Mouse (Mus musculus): ENCODE results near the gene Cercam. TPM values are rescaled to one million over a fixed set of nuclear protein-coding genes. Genes with fewer than 3 reads are reported as not detected.
"Not testable (repeated sequence)": the region's sequence is repeated elsewhere in the genome, so short reads cannot be mapped to it uniquely, and the experiment has no call there.

The Cercam gene
- polyA plus RNA-seq, 1 experiment from 2014 or later, result 14.8 TPM

- H3K9ac ChIP-seq (ENCODE audit: low read length); H3K4me3 ChIP-seq (ENCODE audit: control insufficient read depth in 1 of 2, insufficient read depth in 1 of 2, low read depth in 1 of 2, low read length in 2 of 2); H3K27ac ChIP-seq (replicated peaks in 1 of 2; ENCODE audit: control insufficient read depth in 1 of 2, insufficient read depth in 1 of 2, low read depth in 2 of 2, low read length in 2 of 2); ATAC-seq (ENCODE audit: insufficient number of reproducible peaks, insufficient read depth, low FRiP score, low read depth); H3K27me3 ChIP-seq (ENCODE audit: control insufficient read depth, insufficient read depth, low read length); H3K4me1 ChIP-seq (ENCODE audit: control insufficient read depth in 2 of 2, insufficient read depth in 2 of 2, low read length in 2 of 2); H3K9me3 ChIP-seq (ENCODE audit: control insufficient read depth, low read length); H3K4me2 ChIP-seq (ENCODE audit: low read length): not testable (repeated sequence)
- peaks cover 84% of the 10 kb centered on the region for H3K36me3 ChIP-seq (ENCODE audit: control insufficient read depth, insufficient read depth, low read length)
- WGBS, result 86% methylated on average over 2 of the region's 2 CpGs
Observed at GRCm38 (mm10) chr2:29908171-29908570, 39.2 kb downstream of the Cercam start.

GRCm38 (mm10) chr2:29910042-29910441 lies 41.1 kb downstream of the Cercam start:
- Histone ChIP-seq H3K27ac (replicated peaks in 1 of 2; ENCODE audit: control insufficient read depth in 1 of 2, insufficient read depth in 1 of 2, low read depth in 2 of 2, low read length in 2 of 2) (no peak overlapping the region), H3K9ac (ENCODE audit: low read length) (no peak overlapping the region), H3K36me3 (ENCODE audit: control insufficient read depth, insufficient read depth, low read length) (peaks cover 83% of the 10 kb centered on the region), H3K4me3 (ENCODE audit: control insufficient read depth in 1 of 2, insufficient read depth in 1 of 2, low read depth in 1 of 2, low read length in 2 of 2) (no peak overlapping the region), H3K9me3 (ENCODE audit: control insufficient read depth, low read length) (no peaks in the 10 kb centered on the region), H3K27me3 (ENCODE audit: control insufficient read depth, insufficient read depth, low read length) (no peaks in the 10 kb centered on the region), H3K4me1 (ENCODE audit: control insufficient read depth in 2 of 2, insufficient read depth in 2 of 2, low read length in 2 of 2) (no peaks in the 10 kb centered on the region), H3K4me2 (ENCODE audit: low read length) (no peak overlapping the region)
- no peak for ATAC-seq (ENCODE audit: insufficient number of reproducible peaks, insufficient read depth, low FRiP score, low read depth)
- WGBS, result 96% methylated on average over 2 of the region's 2 CpGs

- Histone ChIP-seq H3K9ac (ENCODE audit: low read length) (no peak overlapping the region), H3K9me3 (ENCODE audit: control insufficient read depth, low read length) (no peaks in the 10 kb centered on the region), H3K36me3 (ENCODE audit: control insufficient read depth, insufficient read depth, low read length) (peaks cover 93% of the 10 kb centered on the region), H3K4me2 (ENCODE audit: low read length) (no peak overlapping the region), H3K4me3 (ENCODE audit: control insufficient read depth in 1 of 2, insufficient read depth in 1 of 2, low read depth in 1 of 2, low read length in 2 of 2) (no peak overlapping the region), H3K27me3 (ENCODE audit: control insufficient read depth, insufficient read depth, low read length) (no peaks in the 10 kb centered on the region), H3K4me1 (ENCODE audit: control insufficient read depth in 2 of 2, insufficient read depth in 2 of 2, low read length in 2 of 2) (peaks cover 2 to 3% of the 10 kb centered on the region in 2 experiments; a peak in 1 of 4 replicates), H3K27ac (replicated peaks in 1 of 2; ENCODE audit: control insufficient read depth in 1 of 2, insufficient read depth in 1 of 2, low read depth in 2 of 2, low read length in 2 of 2) (no peak overlapping the region)
- WGBS, result 78% methylated on average over 11 of the region's 11 CpGs
- ATAC-seq (ENCODE audit: insufficient number of reproducible peaks, insufficient read depth, low FRiP score, low read depth), result no peak
Observed at GRCm38 (mm10) chr2:29917621-29918020, 48.7 kb downstream of the Cercam start.

DNA sequence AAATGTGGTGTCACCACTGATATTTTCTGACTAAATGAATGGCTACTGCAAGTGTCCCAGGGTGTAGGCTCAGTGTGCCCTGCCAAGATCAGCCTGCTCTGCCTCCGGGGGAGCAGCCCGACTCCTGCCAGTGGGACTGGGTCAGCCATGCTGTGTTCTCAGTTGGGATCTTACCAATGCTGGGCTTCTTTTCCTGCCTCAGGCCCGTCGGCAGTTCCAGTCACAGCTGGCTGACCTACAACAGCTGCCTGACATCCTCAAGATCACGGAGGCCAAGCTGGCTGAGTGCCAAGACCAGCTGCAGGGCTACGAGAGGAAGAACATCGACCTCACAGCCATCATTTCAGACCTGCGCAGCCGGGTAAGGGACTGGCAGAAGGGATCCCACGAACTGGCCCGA lies 53.0 kb downstream of the Cercam start:
- H3K4me3 ChIP-seq (ENCODE audit: control insufficient read depth in 1 of 2, insufficient read depth in 1 of 2, low read depth in 1 of 2, low read length in 2 of 2), result no peak overlapping the region
- peaks cover 2 to 3% of the 10 kb centered on the region in 2 experiments; a peak in 1 of 4 replicates for H3K4me1 ChIP-seq (ENCODE audit: control insufficient read depth in 2 of 2, insufficient read depth in 2 of 2, low read length in 2 of 2)
- H3K27ac ChIP-seq (replicated peaks in 1 of 2; ENCODE audit: control insufficient read depth in 1 of 2, insufficient read depth in 1 of 2, low read depth in 2 of 2, low read length in 2 of 2), result no peak overlapping the region
- no peak overlapping the region for H3K4me2 ChIP-seq (ENCODE audit: low read length)
- ATAC-seq (ENCODE audit: insufficient number of reproducible peaks, insufficient read depth, low FRiP score, low read depth), result no peak
- no peaks in the 10 kb centered on the region for H3K27me3 ChIP-seq (ENCODE audit: control insufficient read depth, insufficient read depth, low read length)
- H3K9ac ChIP-seq (ENCODE audit: low read length), result no peak overlapping the region
- H3K9me3 ChIP-seq (ENCODE audit: control insufficient read depth, low read length), result no peaks in the 10 kb centered on the region
- peaks cover 95% of the 10 kb centered on the region for H3K36me3 ChIP-seq (ENCODE audit: control insufficient read depth, insufficient read depth, low read length)
- whole genome bisulfite sequencing, result 42% methylated on average over 11 of the region's 11 CpGs

- no peak overlapping the region for H3K4me3 ChIP-seq (ENCODE audit: control insufficient read depth in 1 of 2, insufficient read depth in 1 of 2, low read depth in 1 of 2, low read length in 2 of 2)
- no peaks in the 10 kb centered on the region for H3K27me3 ChIP-seq (ENCODE audit: control insufficient read depth, insufficient read depth, low read length)
- 90% methylated on average over 5 of the region's 5 CpGs for WGBS
- H3K4me2 ChIP-seq (ENCODE audit: low read length), result no peak overlapping the region
- ATAC-seq (ENCODE audit: insufficient number of reproducible peaks, insufficient read depth, low FRiP score, low read depth), result no peak
- H3K9ac ChIP-seq (ENCODE audit: low read length), result no peak overlapping the region
- H3K36me3 ChIP-seq (ENCODE audit: control insufficient read depth, insufficient read depth, low read length), result peaks cover 98% of the 10 kb centered on the region
- H3K9me3 ChIP-seq (ENCODE audit: control insufficient read depth, low read length), result no peaks in the 10 kb centered on the region
- peaks cover 2 to 3% of the 10 kb centered on the region in 2 experiments; a peak in 1 of 4 replicates for H3K4me1 ChIP-seq (ENCODE audit: control insufficient read depth in 2 of 2, insufficient read depth in 2 of 2, low read length in 2 of 2)
- H3K27ac ChIP-seq (replicated peaks in 1 of 2; ENCODE audit: control insufficient read depth in 1 of 2, insufficient read depth in 1 of 2, low read depth in 2 of 2, low read length in 2 of 2), result no peak overlapping the region
Observed at GRCm38 (mm10) chr2:29926542-29926941, 57.6 kb downstream of the Cercam start.

DNA sequence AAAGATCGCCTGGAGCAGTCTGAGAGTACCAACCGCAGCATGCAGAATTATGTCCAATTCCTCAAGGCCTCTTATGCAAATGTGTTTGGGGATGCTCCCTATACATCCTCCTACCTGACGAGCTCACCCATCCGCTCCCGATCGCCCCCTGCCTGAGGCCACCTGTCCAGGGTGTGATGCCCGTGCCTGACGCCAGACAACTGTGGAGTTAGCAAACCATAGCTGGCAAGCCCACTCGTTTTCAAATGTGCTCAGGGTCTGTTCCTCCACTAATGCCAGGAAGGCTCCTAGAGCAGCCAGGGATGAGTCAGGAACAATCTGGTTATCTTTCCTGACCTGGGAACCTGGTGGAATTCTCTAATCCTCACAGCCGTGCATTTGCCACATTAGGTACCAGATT lies 61.5 kb downstream of the Cercam start:
- 85% methylated on average over 10 of the region's 10 CpGs for WGBS
- H3K36me3 ChIP-seq (ENCODE audit: control insufficient read depth, insufficient read depth, low read length), result peaks cover 60% of the 10 kb centered on the region

GRCm38 (mm10) chr2:29931194-29931593 lies 62.2 kb downstream of the Cercam start:
- H3K9me3 ChIP-seq (ENCODE audit: control insufficient read depth, low read length), result no peaks in the 10 kb centered on the region
- no peak for ATAC-seq (ENCODE audit: insufficient number of reproducible peaks, insufficient read depth, low FRiP score, low read depth)
- H3K27ac ChIP-seq (replicated peaks in 1 of 2; ENCODE audit: control insufficient read depth in 1 of 2, insufficient read depth in 1 of 2, low read depth in 2 of 2, low read length in 2 of 2), result no peak overlapping the region
- H3K27me3 ChIP-seq (ENCODE audit: control insufficient read depth, insufficient read depth, low read length), result no peaks in the 10 kb centered on the region
- H3K9ac ChIP-seq (ENCODE audit: low read length), result no peak overlapping the region
- peaks cover 4 to 6% of the 10 kb centered on the region in 2 experiments; a peak in 2 of 4 replicates for H3K4me1 ChIP-seq (ENCODE audit: control insufficient read depth in 2 of 2, insufficient read depth in 2 of 2, low read length in 2 of 2)
- H3K4me2 ChIP-seq (ENCODE audit: low read length), result no peak overlapping the region
- WGBS, result 88% methylated on average over 6 of the region's 6 CpGs
- no peak overlapping the region for H3K4me3 ChIP-seq (ENCODE audit: control insufficient read depth in 1 of 2, insufficient read depth in 1 of 2, low read depth in 1 of 2, low read length in 2 of 2)
- H3K36me3 ChIP-seq (ENCODE audit: control insufficient read depth, insufficient read depth, low read length), result peaks cover 53% of the 10 kb centered on the region

More for the DNA sequence above, 61.5 kb downstream of the Cercam start:
- Histone ChIP-seq H3K9ac (ENCODE audit: low read length) (no peak overlapping the region), H3K4me1 (ENCODE audit: control insufficient read depth in 2 of 2, insufficient read depth in 2 of 2, low read length in 2 of 2) (no peaks in the 10 kb centered on the region), H3K27me3 (ENCODE audit: control insufficient read depth, insufficient read depth, low read length) (no peaks in the 10 kb centered on the region), H3K9me3 (ENCODE audit: control insufficient read depth, low read length) (no peaks in the 10 kb centered on the region), H3K27ac (replicated peaks in 1 of 2; ENCODE audit: control insufficient read depth in 1 of 2, insufficient read depth in 1 of 2, low read depth in 2 of 2, low read length in 2 of 2) (no peak overlapping the region), H3K4me3 (ENCODE audit: control insufficient read depth in 1 of 2, insufficient read depth in 1 of 2, low read depth in 1 of 2, low read length in 2 of 2) (no peak overlapping the region), H3K4me2 (ENCODE audit: low read length) (no peak overlapping the region)
- no peak for ATAC-seq (ENCODE audit: insufficient number of reproducible peaks, insufficient read depth, low FRiP score, low read depth)
